Mouse (Mus musculus): Measurements from ENCODE around the gene Rangap1.

Gene Rangap1

DNA sequence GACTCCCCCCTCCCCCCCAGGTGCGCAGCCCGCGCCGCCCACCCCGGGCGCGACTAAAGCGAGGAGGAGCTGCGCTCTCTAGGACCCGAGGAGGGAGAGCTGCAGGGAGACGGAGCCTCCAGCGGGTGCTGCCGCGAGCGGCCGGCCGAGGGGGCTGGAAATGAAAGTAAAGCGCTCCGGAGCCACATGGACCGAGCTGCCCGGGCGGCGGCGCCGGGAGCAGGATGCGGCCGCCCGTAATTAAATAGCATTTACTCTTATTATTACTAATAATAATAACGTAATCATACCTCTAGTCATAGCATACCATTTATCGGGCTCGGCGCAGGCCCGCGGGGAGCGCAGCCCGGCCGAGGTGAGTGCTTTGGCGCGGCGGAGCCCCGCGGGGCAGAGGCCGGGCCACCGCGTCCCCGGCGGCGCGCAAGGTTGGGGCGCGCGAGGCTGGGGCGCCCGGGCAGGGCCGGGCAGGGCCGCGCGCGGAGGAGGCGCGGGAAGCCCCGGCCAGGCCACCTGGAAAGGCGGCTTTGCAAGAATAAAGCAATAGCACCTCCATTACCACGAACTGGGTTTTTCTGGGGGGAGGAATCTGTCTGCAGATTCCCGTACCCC is at the start of gene Rangap1, which contains the start of gene Zc3h7b:
Gene Rangap1, minus strand, starts transcription at position 539 of the 609 bp plus-strand sequence.
Gene Zc3h7b, plus strand, starts transcription at position 66 of the 609 bp plus-strand sequence.
- ChIA-PET POLR2A (interaction anchor here (0.5 to 1.6 kb wide), 39 partner anchors 9 to 291 kb away, joined by 3 to 17 read pairs (median 3); partner anchors contain the start of genes Aco2 (in 1 of the 4), Chadl (in 1 of the 4), Ep300 (in 1 of the 4) and Phf5a (in 1 of the 4)), CTCF (interaction anchor here in 3 of 4 experiments (0.5 to 1.4 kb wide), 13 partner anchors 22 to 1623 kb away, joined by 3 to 14 read pairs (median 3); partner anchors contain the start of gene Polr3h (in 1 of the 3))

DNA sequence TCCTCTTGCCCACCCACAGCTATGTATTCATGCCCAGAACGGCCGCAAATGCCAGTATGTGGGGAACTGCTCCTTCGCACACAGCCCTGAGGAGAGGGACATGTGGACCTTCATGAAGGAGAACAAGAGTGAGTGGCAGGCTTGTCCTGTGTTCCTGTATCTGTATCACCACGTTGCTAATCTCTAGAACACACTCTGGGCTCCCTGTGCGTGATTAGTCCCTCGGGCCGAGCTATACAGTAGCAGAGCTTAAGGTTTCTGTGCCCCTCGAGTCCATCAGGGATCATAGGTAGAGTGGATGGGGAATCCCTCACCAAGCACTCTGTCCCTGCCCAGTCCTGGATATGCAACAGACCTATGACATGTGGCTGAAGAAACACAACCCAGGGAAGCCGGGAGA is 47.1 kb upstream of the Rangap1 start:
- POLR2A ChIA-PET = interaction anchor here in 2 of 4 experiments (0.5 to 3.3 kb wide), 19 partner anchors 10 to 1192 kb away, joined by 3 to 25 read pairs (median 3); partner anchors contain the start of genes Tef (in 2 of the 2), Phf5a (in 1 of the 2), Rangap1 (in 1 of the 2) and Zc3h7b (in 1 of the 2)
- CTCF ChIA-PET = interaction anchor here in 3 of 4 experiments (0.6 to 1.5 kb wide), 5 partner anchors 10 to 126 kb away, joined by 3 to 4 read pairs (median 4); no protein-coding TSS in a partner anchor

DNA sequence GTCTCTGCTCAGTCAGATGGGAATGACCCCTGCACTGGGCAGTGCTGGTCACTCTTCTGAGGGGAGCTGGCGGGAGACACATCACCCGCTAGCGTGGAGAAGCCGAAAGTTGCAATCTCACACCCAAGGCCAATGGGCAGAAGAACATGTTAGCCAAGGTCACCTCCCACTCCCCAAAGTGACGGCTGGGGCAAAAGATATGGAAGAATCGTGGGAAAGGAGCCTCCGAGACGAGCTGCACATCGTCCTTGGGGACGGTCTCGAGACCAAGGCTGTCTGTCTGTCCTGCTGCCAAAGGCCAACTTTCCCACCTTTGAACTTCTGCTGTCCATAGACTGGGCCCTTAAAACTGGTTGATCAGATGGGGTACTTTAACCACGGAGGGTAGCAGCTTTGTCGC is 42.2 kb upstream of the Rangap1 start:
- CTCF ChIA-PET = interaction anchor here in 2 of 4 experiments (1.2 to 1.4 kb wide), 3 partner anchors 21 to 48 kb away, joined by 3 to 4 read pairs (median 4); no protein-coding TSS in a partner anchor
- POLR2A ChIA-PET = interaction anchor here in 1 of 4 experiments (0.7 to 2.1 kb wide), 6 partner anchors 9 to 57 kb away, joined by 3 to 10 read pairs (median 4); partner anchors contain the start of gene Tef

DNA sequence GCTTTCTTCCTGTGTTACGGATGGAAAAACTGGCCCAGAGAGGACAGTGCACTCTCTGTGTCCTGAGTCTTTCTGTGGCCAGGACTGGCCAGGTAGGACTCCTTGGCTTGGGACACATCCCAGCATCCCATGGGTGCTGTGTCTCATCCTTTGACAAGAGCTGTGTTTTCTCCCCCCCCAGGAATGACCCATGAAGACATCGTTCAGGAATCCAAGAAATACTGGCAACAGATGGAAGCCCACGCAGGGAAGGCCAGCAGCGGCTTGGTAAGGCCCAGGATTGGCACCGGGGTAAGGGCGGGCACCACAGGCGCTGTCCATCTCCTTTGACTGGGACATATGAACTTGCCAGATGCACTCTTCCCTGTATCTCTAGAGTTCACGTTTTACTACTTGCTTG is 40.4 kb upstream of the Rangap1 start:
- CTCF ChIA-PET = interaction anchor here in 2 of 4 experiments (0.7 to 1.2 kb wide), 2 partner anchors 15 to 102 kb away, joined by 3 read pairs; no protein-coding TSS in a partner anchor
- POLR2A ChIA-PET = interaction anchor here in 3 of 4 experiments (0.6 to 1.9 kb wide), 6 partner anchors 16 to 195 kb away, joined by 3 to 6 read pairs (median 4); partner anchors contain the start of genes 1700029P11Rik (in 1 of the 3) and Tef (in 1 of the 3)

DNA sequence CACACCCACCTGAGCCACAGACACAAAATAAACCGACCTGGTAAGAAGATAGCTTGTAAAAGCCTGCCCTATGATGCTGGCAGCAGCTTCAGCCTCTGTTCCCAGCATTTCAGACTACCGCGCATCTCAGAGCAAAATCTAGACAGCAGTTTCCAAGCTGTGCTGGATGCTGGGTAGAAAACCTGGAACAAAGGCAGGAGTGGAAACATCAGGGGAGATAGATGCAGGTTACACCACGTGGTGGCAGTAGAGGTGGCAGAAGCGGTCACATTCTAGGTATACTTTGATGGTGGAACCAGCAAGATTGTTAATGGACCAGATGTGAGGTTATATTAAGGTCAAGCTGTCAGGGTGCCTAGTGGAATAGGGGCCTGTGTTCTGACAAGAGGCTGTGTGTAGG is 39.4 kb upstream of the Rangap1 start:
- CTCF ChIA-PET = interaction anchor here in 2 of 4 experiments (0.6 to 1.2 kb wide), 2 partner anchors 16 to 709 kb away, joined by 3 to 5 read pairs; no protein-coding TSS in a partner anchor
- POLR2A ChIA-PET = interaction anchor here in 3 of 4 experiments (0.6 to 1.7 kb wide), 8 partner anchors 14 to 158 kb away, joined by 3 to 6 read pairs (median 3); partner anchors contain the start of gene Tef (in 1 of the 3)

DNA sequence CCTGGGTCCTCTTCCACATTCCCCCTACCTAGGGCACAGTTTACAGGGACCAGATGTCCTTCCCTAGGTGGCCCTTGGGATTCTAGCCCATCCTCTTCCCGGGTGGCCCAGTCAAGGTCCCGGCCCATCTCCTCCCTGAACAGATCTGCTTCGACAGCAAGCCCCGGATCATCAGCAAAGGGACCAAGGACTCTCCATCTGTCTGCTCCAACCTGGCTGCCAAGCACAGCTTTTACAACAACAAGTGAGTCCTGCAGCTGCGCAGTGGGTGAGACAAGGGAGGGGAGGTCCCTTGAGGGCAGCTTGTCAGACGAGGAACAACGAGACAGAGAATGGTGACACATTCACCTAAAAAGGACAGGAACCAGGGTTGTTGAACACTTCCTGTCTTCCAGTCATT is 36.5 kb upstream of the Rangap1 start:
- POLR2A ChIA-PET = interaction anchor here (0.5 to 2.1 kb wide), 10 partner anchors 9 to 582 kb away, joined by 3 to 8 read pairs (median 4); no protein-coding TSS in a partner anchor
- CTCF ChIA-PET = interaction anchor here in 1 of 4 experiments (1.1 to 2.0 kb wide), 3 partner anchors 20 to 82 kb away, joined by 3 to 5 read pairs (median 4); no protein-coding TSS in a partner anchor

DNA sequence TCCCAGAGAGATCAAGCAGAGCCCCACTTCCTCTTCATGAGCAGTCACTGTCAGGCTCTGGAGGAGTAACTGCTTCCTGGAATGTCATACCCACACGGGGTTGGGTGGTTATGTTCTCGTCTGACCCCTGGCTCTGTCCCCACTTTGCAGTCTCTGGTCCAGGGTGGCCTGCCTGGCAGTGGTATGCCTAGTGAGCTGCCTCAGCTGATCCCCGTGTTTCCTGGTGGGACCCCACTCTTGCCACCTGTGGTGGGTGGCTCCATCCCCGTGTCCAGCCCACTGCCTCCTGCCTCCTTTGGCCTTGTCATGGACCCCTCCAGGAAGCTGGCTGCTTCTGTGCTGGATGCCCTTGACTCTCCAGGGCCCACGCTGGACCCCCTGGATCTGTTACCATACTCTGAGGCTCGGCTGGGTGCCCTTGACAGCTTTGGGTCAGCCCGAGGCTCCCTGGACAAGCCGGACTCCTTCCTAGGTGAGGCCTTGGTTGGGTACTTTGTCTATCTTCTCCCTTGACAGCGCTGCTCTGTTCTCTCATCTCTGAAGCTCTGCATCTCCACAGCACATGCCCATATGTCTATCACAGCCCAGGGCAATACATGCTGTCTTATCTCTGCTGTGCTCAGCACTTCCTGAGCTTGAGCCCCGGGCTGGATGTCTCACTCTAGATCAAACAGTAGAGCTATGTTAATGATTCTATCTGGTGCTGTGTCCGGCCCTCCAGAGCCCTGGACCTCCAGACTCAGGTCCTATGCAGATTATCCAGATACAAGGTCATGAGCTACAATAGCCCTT is 31.5 kb upstream of the Rangap1 start:
- ChIA-PET CTCF (interaction anchor here in 1 of 4 experiments (1.2 kb wide), 1 partner anchor 180 kb away, joined by 3 read pairs; no protein-coding TSS in a partner anchor), POLR2A (interaction anchor here in 2 of 4 experiments (0.5 to 2.0 kb wide), 4 partner anchors 13 to 67 kb away, joined by 3 to 6 read pairs (median 3); no protein-coding TSS in a partner anchor)

DNA sequence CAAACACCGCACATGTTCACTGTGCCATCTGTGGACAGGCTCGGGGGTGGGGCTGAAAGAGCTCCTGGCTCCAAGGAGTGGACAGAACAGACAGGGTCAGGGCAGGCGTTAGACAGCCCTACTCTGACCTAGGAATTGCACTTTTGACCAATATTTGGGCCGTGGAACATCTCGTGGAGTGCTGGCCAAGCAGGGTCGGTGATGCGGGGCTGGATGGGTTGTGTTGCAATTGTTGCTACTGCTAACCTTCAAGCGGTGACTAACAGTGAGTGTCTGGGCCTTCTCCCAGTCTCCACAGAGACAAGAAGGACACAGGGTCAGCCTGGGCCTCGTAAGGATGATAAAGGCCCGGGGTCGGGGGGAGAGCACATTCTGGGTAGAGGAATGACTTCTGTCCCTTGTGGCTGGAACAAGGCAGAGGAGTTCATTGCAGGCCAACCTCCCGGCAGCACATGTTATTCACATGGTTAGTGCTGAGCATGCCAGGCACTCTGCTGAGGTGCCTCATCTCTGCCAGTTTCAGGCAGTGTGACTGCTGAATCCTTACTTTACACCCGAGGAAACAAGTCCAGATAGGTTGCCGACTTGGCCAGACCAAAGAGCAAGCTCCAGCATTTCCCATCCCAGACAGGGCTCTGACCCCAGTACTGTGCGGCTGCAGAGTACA is 29.3 kb upstream of the Rangap1 start:
- POLR2A ChIA-PET = interaction anchor here in 2 of 4 experiments (0.6 to 2.8 kb wide), 7 partner anchors 11 to 544 kb away, joined by 3 to 10 read pairs (median 3); no protein-coding TSS in a partner anchor

DNA sequence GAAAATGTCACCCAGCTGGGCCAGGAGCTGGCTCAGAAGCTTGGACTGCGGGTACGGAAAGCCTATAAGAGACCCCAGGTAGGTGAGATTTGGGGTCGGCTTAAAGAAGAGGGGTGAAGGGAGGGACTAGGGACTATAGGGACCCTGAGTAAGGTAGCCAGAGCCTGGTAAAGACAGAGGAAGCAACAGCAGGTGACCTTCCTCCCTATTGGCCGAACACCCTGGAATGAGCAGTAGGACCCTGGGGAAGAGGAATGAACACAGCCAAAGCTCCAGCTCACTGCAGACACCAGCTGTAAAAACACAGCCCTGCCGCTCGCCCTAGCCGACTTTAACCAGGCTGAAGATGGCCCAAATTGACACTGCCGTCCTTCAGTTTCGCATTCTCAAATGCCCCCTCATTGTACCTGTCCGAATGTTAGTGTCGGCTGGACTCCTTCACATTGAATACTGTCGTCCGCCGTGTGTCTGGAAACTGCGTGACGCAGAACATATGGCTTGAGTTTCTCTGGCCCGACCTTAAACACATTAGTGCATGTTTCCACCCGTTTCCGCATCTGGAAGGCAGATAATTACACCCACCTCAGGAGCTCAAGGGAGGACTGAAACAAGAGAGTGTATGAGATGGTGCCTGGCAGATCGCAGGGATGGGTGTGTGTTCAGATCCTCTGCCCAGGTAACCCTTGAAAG is 27.2 kb upstream of the Rangap1 start:
- ChIA-PET POLR2A (interaction anchor here (0.6 to 2.8 kb wide), 20 partner anchors 9 to 304 kb away, joined by 3 to 10 read pairs (median 3); partner anchors contain the start of genes Csdc2 (in 1 of the 4) and Tob2 (in 1 of the 4)), CTCF (interaction anchor here in 2 of 4 experiments (0.8 to 2.1 kb wide), 8 partner anchors 10 to 473 kb away, joined by 3 to 7 read pairs (median 3); partner anchors contain the start of gene Pmm1 (in 1 of the 2))

More for the DNA sequence above, 29.3 kb upstream of the Rangap1 start:
- CTCF ChIA-PET = interaction anchor here in 1 of 4 experiments (0.6 kb wide), 1 partner anchor 152 kb away, joined by 7 read pairs; no protein-coding TSS in a partner anchor

DNA sequence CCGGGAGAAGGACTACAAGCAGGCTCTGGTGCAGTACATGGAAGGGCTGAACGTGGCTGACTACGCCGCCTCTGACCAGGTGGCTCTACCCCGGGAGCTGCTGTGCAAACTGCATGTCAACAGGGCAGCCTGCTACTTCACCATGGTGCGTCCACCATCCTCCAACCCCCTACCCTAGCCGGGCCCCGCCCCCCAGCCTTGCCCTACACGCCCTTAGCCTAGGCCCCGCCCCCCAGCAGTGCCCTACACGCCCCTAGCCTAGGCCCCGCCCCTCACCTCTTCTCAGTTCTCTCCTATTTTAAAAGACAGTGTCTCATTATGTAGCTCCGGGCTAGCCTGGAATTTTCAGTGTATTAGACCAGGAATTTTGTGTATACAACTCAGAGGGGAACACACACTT is 23.7 kb upstream of the Rangap1 start:
- CTCF ChIA-PET = interaction anchor here in 3 of 4 experiments (0.5 to 1.4 kb wide), 8 partner anchors 24 to 292 kb away, joined by 3 to 6 read pairs (median 4); partner anchors contain the start of gene Zc3h7b (in 1 of the 3)
- POLR2A ChIA-PET = interaction anchor here in 3 of 4 experiments (0.6 to 1.6 kb wide), 14 partner anchors 13 to 369 kb away, joined by 3 to 6 read pairs (median 3); partner anchors contain the start of genes Aco2 (in 1 of the 3), Phf5a (in 1 of the 3), St13 (in 1 of the 3) and Xpnpep3 (in 1 of the 3)

DNA sequence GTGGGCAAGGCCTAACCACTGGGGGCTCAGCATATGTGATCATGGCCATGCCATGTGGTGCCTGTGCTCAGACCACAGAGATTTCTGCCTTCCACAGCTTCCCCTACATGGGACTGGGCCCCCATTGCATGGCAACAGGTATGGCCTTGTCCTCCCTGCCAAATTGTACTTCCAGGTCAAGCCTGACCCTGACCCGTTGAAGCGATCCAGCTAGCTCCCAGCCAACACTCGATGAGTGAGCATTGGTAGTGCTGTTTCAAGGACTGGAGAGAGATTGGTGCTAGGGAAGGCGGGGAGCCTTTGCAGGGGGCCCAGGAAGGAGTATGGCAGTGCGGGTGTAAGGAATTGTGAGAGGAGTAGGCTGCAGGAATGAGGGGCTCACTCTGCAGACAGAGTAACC is 21.1 kb upstream of the Rangap1 start:
- ChIA-PET POLR2A (interaction anchor here in 3 of 4 experiments (0.6 to 1.5 kb wide), 4 partner anchors 14 to 195 kb away, joined by 3 to 4 read pairs (median 3); partner anchors contain the start of gene Pmm1 (in 1 of the 3)), CTCF (interaction anchor here in 1 of 4 experiments (0.6 to 1.0 kb wide), 2 partner anchors 22 to 57 kb away, joined by 3 to 4 read pairs; no protein-coding TSS in a partner anchor)

DNA sequence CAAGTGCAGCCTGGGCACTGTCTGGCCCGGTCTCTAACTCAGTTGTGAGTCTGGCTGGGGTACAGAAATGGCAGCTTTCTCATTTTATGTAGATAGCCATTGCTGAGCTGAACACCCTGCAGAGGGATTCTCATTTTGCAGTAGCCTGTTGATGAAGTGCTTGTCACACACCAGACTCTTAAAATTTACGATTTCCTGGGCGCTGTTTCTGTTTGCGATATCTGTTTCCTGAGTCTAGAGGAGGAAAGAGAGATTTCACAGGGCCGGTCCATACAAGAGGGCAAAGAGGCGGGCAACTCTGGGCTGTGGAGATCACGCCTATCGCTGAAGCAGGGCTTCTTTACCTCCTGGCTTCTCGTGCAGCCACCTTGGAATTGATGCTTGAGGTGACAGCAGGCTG is 20.3 kb upstream of the Rangap1 start:
- CTCF ChIA-PET = no interaction called here
- POLR2A ChIA-PET = interaction anchor here in 2 of 4 experiments (0.6 to 1.3 kb wide), 2 partner anchors 19 to 195 kb away, joined by 3 to 4 read pairs; partner anchors contain the start of gene Pmm1 (in 1 of the 2)

DNA sequence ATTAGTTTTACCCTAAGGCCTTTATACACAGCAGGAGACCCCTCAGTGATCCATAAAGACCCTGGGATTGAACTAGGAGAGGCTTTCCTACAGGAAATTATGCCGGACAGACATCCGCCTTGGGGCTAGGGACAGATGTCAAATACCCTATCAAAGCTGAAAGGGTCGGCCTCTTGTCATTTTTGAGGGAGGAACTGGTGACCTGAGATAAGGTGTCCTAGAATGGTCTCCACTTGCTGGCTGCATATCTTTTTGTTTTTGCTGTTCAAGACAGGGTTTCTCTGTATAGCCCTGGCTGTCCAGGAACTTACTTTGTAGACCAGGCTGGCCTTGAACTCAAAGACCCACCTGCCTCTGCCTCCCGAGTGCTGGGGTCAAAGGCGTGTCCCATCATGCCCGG is 19.2 kb upstream of the Rangap1 start:
- ChIA-PET POLR2A (interaction anchor here in 1 of 4 experiments (1.1 to 1.5 kb wide), 2 partner anchors 9 to 11 kb away, joined by 3 to 4 read pairs; no protein-coding TSS in a partner anchor), CTCF (no interaction called here)

DNA sequence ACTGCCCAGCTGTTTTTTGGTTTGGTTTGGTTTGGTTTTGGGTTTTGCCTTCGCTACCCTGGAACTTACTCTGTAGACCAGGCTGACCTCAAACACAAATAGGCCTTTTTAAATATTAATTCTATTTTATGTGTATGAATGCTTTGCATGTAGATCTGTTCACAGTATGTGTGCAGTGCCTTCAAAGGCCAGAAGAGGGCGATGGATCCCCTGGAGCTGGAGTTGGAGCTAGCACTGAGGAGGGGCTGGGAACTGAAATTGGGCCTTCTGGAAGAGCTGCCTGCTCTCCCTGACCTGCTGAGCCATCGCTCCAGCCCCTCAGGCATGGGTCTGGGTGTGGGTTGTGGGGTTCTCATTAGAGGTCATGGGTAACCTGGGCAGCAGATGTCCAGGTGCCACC is 16.6 kb upstream of the Rangap1 start:
- CTCF ChIA-PET = interaction anchor here (0.6 to 2.2 kb wide), 23 partner anchors 8 to 364 kb away, joined by 3 to 9 read pairs (median 4); partner anchors contain the start of gene Polr3h (in 1 of the 4)
- POLR2A ChIA-PET = interaction anchor here in 3 of 4 experiments (0.6 to 1.7 kb wide), 9 partner anchors 10 to 1409 kb away, joined by 3 to 6 read pairs (median 3); partner anchors contain the start of genes Polr3h (in 1 of the 3), Rangap1 (in 1 of the 3) and Zc3h7b (in 1 of the 3)

DNA sequence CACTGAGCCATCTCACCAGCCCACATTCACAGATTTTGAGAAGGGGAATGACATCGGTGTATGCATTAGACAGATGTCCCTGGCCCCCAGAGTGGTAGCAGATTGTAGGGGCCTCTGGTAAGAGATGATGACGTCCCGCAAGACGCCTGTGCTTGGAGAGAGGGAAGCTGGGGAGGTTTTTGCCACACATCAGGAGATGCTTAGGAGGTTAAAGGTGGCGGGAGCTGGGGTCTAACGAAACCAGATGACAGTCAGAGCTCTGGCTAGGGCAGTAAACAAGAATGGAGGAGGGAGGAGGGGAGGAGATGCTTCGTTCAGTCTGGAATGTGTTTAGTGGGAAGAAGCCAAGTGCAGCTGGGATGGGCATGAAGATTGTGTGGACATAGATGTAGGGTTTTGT is 16.1 kb upstream of the Rangap1 start:
- CTCF ChIA-PET = interaction anchor here (0.6 to 2.2 kb wide), 21 partner anchors 9 to 363 kb away, joined by 3 to 9 read pairs (median 4); partner anchors contain the start of gene Polr3h (in 1 of the 4)
- POLR2A ChIA-PET = interaction anchor here in 3 of 4 experiments (0.6 to 1.5 kb wide), 10 partner anchors 10 to 1409 kb away, joined by 3 to 6 read pairs (median 3); partner anchors contain the start of gene Polr3h (in 1 of the 3)
